Mouse (Mus musculus): Measurements from ENCODE around the gene Rrp8. TPM values are rescaled to one million over a fixed set of nuclear protein-coding genes. Genes with fewer than 3 reads are reported as not detected.
"Not testable (repeated sequence)": the region's sequence is repeated elsewhere in the genome, so short reads cannot be mapped to it uniquely, and the experiment has no call there.

Rrp8 gene
- polyA plus RNA-seq, 1 experiment from 2014 or later, result 26.3 TPM

- Histone ChIP-seq H3K27me3 (replicated peaks; ENCODE audit: control insufficient read depth, insufficient read depth, low read length) (no peaks in the 10 kb centered on the region), H3K4me2 (ENCODE audit: low read length) (no peak overlapping the region), H3K27ac (ENCODE audit: low read length) (no peak overlapping the region), H3K4me1 (replicated peaks; ENCODE audit: control insufficient read depth, insufficient read depth, low read length) (peaks cover 10% of the 10 kb centered on the region), H3K9me3 (ENCODE audit: control insufficient read depth, low read length) (no peaks in the 10 kb centered on the region), H3K4me3 (replicated peaks; ENCODE audit: low read length) (no peak overlapping the region), H3K36me3 (ENCODE audit: control insufficient read depth, insufficient read depth) (peaks cover 47% of the 10 kb centered on the region), H3K9ac (replicated peaks; ENCODE audit: low read depth, low read length) (no peak overlapping the region)
- ATAC-seq, result peak; percentile 9
- WGBS, result 90% methylated on average over 2 of the region's 2 CpGs
Measured at GRCm38 (mm10) chr7:105752716-105753115, 15.5 kb upstream of the Rrp8 start.

- Histone ChIP-seq H3K4me2 (ENCODE audit: low read length) (peak within 1 kb of the TSS; percentile 52), H3K27ac (ENCODE audit: low read length) (peak within 1 kb of the TSS; percentile 43), H3K27me3 (replicated peaks; ENCODE audit: control insufficient read depth, insufficient read depth, low read length) (no peaks in the 10 kb centered on the region), H3K4me1 (replicated peaks; ENCODE audit: control insufficient read depth, insufficient read depth, low read length) (peaks cover 10% of the 10 kb centered on the region), H3K9ac (replicated peaks; ENCODE audit: low read depth, low read length) (peak within 1 kb of the TSS; percentile 60), H3K4me3 (replicated peaks; ENCODE audit: low read length) (peak within 1 kb of the TSS; percentile 45), H3K9me3 (ENCODE audit: control insufficient read depth, low read length) (no peaks in the 10 kb centered on the region), H3K36me3 (ENCODE audit: control insufficient read depth, insufficient read depth) (peaks cover 42% of the 10 kb centered on the region)
- 17% methylated on average over 20 of the region's 20 CpGs for WGBS
- ATAC-seq, result peak; percentile 93
Measured at GRCm38 (mm10) chr7:105751491-105752433, 14.6 kb upstream of the Rrp8 start, which contains the start of gene Tpp1. Gene Tpp1 (minus strand): TSS chr7:105752235.

- Histone ChIP-seq H3K27me3 (replicated peaks; ENCODE audit: control insufficient read depth, insufficient read depth, low read length) (no peaks in the 10 kb centered on the region), H3K4me3 (replicated peaks; ENCODE audit: low read length) (no peak overlapping the region), H3K27ac (ENCODE audit: low read length) (no peak overlapping the region), H3K9me3 (ENCODE audit: control insufficient read depth, low read length) (no peaks in the 10 kb centered on the region), H3K36me3 (ENCODE audit: control insufficient read depth, insufficient read depth) (peaks cover 6% of the 10 kb centered on the region; the same call in 1 of the 2 replicates), H3K9ac (replicated peaks; ENCODE audit: low read depth, low read length) (no peak overlapping the region), H3K4me1 (replicated peaks; ENCODE audit: control insufficient read depth, insufficient read depth, low read length) (peaks cover 20% of the 10 kb centered on the region), H3K4me2 (ENCODE audit: low read length) (no peak overlapping the region)
- 81% methylated on average over 2 of the region's 2 CpGs for WGBS
- no peak for ATAC-seq
Measured at GRCm38 (mm10) chr7:105747776-105748175, 10.6 kb upstream of the Rrp8 start.

GRCm38 (mm10) chr7:105743926-105744590 lies 6.9 kb upstream of the Rrp8 start, which contains the start of gene Taf10:
Gene Taf10 (minus strand): TSS chr7:105744361.
- H3K4me3 ChIP-seq (replicated peaks; ENCODE audit: low read length), result peak within 1 kb of the TSS; percentile 84
- peaks cover 8% of the 10 kb centered on the region; the same call in 1 of the 2 replicates for H3K36me3 ChIP-seq (ENCODE audit: control insufficient read depth, insufficient read depth)
- H3K27me3 ChIP-seq (replicated peaks; ENCODE audit: control insufficient read depth, insufficient read depth, low read length), result no peaks in the 10 kb centered on the region
- H3K9me3 ChIP-seq (ENCODE audit: control insufficient read depth, low read length), result no peaks in the 10 kb centered on the region
- H3K4me2 ChIP-seq (ENCODE audit: low read length), result peak within 1 kb of the TSS; percentile 82
- peak within 1 kb of the TSS; percentile 82 for H3K27ac ChIP-seq (ENCODE audit: low read length)
- peak within 1 kb of the TSS; percentile 82 for H3K9ac ChIP-seq (replicated peaks; ENCODE audit: low read depth, low read length)
- peaks cover 10% of the 10 kb centered on the region for H3K4me1 ChIP-seq (replicated peaks; ENCODE audit: control insufficient read depth, insufficient read depth, low read length)
- WGBS, result under 1% methylated on average over 63 of the region's 67 CpGs
- peak; percentile 98 for ATAC-seq

GRCm38 (mm10) chr7:105743246-105743925 lies 6.2 kb upstream of the Rrp8 start:
- not testable (repeated sequence) for H3K27me3 ChIP-seq (replicated peaks; ENCODE audit: control insufficient read depth, insufficient read depth, low read length); H3K27ac ChIP-seq (ENCODE audit: low read length); H3K9me3 ChIP-seq (ENCODE audit: control insufficient read depth, low read length); ATAC-seq; H3K36me3 ChIP-seq (ENCODE audit: control insufficient read depth, insufficient read depth)
- Histone ChIP-seq H3K4me1 (replicated peaks; ENCODE audit: control insufficient read depth, insufficient read depth, low read length) (peaks cover 14% of the 10 kb centered on the region), H3K4me2 (ENCODE audit: low read length) (peak overlapping the region; percentile 82), H3K9ac (replicated peaks; ENCODE audit: low read depth, low read length) (peak overlapping the region; percentile 82), H3K4me3 (replicated peaks; ENCODE audit: low read length) (peak overlapping the region; percentile 84)
- WGBS, result 33% methylated on average over 20 of the region's 20 CpGs

- H3K27me3 ChIP-seq (replicated peaks; ENCODE audit: control insufficient read depth, insufficient read depth, low read length); H3K9me3 ChIP-seq (ENCODE audit: control insufficient read depth, low read length); H3K4me2 ChIP-seq (ENCODE audit: low read length); H3K36me3 ChIP-seq (ENCODE audit: control insufficient read depth, insufficient read depth); H3K27ac ChIP-seq (ENCODE audit: low read length); H3K4me3 ChIP-seq (replicated peaks; ENCODE audit: low read length); ATAC-seq; H3K9ac ChIP-seq (replicated peaks; ENCODE audit: low read depth, low read length): not testable (repeated sequence)
- H3K4me1 ChIP-seq (replicated peaks; ENCODE audit: control insufficient read depth, insufficient read depth, low read length), result peaks cover 15% of the 10 kb centered on the region
- 83% methylated on average over 7 of the region's 7 CpGs for WGBS
Measured at GRCm38 (mm10) chr7:105742539-105743215, 5.5 kb upstream of the Rrp8 start.

GRCm38 (mm10) chr7:105741978-105742377 lies 4.8 kb upstream of the Rrp8 start:
- H3K9me3 ChIP-seq (ENCODE audit: control insufficient read depth, low read length), result no peaks in the 10 kb centered on the region
- 92% methylated on average over 9 of the region's 9 CpGs for WGBS
- no peak overlapping the region for H3K9ac ChIP-seq (replicated peaks; ENCODE audit: low read depth, low read length)
- H3K27me3 ChIP-seq (replicated peaks; ENCODE audit: control insufficient read depth, insufficient read depth, low read length), result no peaks in the 10 kb centered on the region
- no peak overlapping the region for H3K4me3 ChIP-seq (replicated peaks; ENCODE audit: low read length)
- no peak overlapping the region for H3K4me2 ChIP-seq (ENCODE audit: low read length)
- ATAC-seq, result no peak
- H3K4me1 ChIP-seq (replicated peaks; ENCODE audit: control insufficient read depth, insufficient read depth, low read length), result peaks cover 22% of the 10 kb centered on the region
- no peak overlapping the region for H3K27ac ChIP-seq (ENCODE audit: low read length)
- H3K36me3 ChIP-seq (ENCODE audit: control insufficient read depth, insufficient read depth), result 0 out of 2 replicates have a peak, but pooled peaks cover 4% of the 10 kb centered on the region

GRCm38 (mm10) chr7:105740851-105741250 lies 3.7 kb upstream of the Rrp8 start:
- no peak overlapping the region for H3K9ac ChIP-seq (replicated peaks; ENCODE audit: low read depth, low read length)
- no peak for ATAC-seq
- no peak overlapping the region for H3K4me3 ChIP-seq (replicated peaks; ENCODE audit: low read length)
- H3K4me1 ChIP-seq (replicated peaks; ENCODE audit: control insufficient read depth, insufficient read depth, low read length), result peaks cover 22% of the 10 kb centered on the region
- 81% methylated on average over 6 of the region's 6 CpGs for WGBS
- H3K4me2 ChIP-seq (ENCODE audit: low read length), result no peak overlapping the region
- H3K27ac ChIP-seq (ENCODE audit: low read length), result no peak overlapping the region
- H3K36me3 ChIP-seq (ENCODE audit: control insufficient read depth, insufficient read depth), result 0 out of 2 replicates have a peak, but pooled peaks cover 2% of the 10 kb centered on the region
- no peaks in the 10 kb centered on the region for H3K27me3 ChIP-seq (replicated peaks; ENCODE audit: control insufficient read depth, insufficient read depth, low read length)
- no peaks in the 10 kb centered on the region for H3K9me3 ChIP-seq (ENCODE audit: control insufficient read depth, low read length)
